Mouse (Mus musculus): Measurements from ENCODE around the gene Tfcp2. TPM values are rescaled to one million over a fixed set of nuclear protein-coding genes. Genes with fewer than 3 reads are reported as not detected.

The Tfcp2 gene
- total and polyA plus RNA-seq, 3 experiments, result 20.4 to 21.5 TPM; not detected in 1

GRCm38 (mm10) chr15:100452486-100452885, 99.3 kb downstream of the Tfcp2 start (continued):
- TF ChIP-seq ZMIZ1 (IDR thresholded peaks at IDR 0.05; ENCODE audit: low read depth, low read length) (no peak), NELFE (IDR thresholded peaks at IDR 0.05; ENCODE audit: low read depth, low read length) (no peak), POLR2A (IDR thresholded peaks at IDR 0.05; ENCODE audit: control insufficient read depth in 1 of 2, insufficient read depth in 1 of 2, low read depth in 1 of 2, low read length in 2 of 2, poor library complexity in 1 of 2) (no peak)

- peaks cover 0 to 2% of the 10 kb centered on the region in 2 experiments; a peak in 1 of 4 replicates for H3K4me1 ChIP-seq (ENCODE audit: control insufficient read depth in 1 of 2, insufficient read depth in 2 of 2, low read length in 2 of 2)
- TF ChIP-seq POLR2AphosphoS5 (IDR thresholded peaks at IDR 0.05; ENCODE audit: borderline replicate concordance, low read depth, low read length) (no peak), ZMIZ1 (IDR thresholded peaks at IDR 0.05; ENCODE audit: low read depth, low read length) (no peak), SIN3A (IDR thresholded peaks at IDR 0.05; ENCODE audit: low read length) (no peak), NRF1 (IDR thresholded peaks at IDR 0.05; ENCODE audit: insufficient read depth, low read depth, low read length, poor library complexity, severe bottlenecking) (no peak)
- no peaks in the 10 kb centered on the region for H3K9me3 ChIP-seq (replicated peaks; ENCODE audit: insufficient read depth, low read length)
- H3K27ac ChIP-seq (ENCODE audit: control insufficient read depth, low read depth, low read length), result no peak overlapping the region
- no peaks in the 10 kb centered on the region for H3K79me2 ChIP-seq (ENCODE audit: control insufficient read depth, insufficient read depth, low read length, poor library complexity)
- H3K36me3 ChIP-seq (ENCODE audit: control insufficient read depth in 1 of 2, insufficient read depth in 2 of 2, low read length in 2 of 2), result peaks cover 0 to 5% of the 10 kb centered on the region in 2 experiments; a peak in 2 of 4 replicates
- DNase-seq (ENCODE audit: low read depth, low spot score), result no peak
- H3K4me3 ChIP-seq (ENCODE audit: control insufficient read depth in 1 of 2, insufficient read depth in 1 of 2, low read depth in 2 of 2, low read length in 2 of 2), result no peak overlapping the region
- H3K9ac ChIP-seq (ENCODE audit: control insufficient read depth, low read depth, low read length, poor library complexity, severe bottlenecking), result no peak overlapping the region
- H3K27me3 ChIP-seq (ENCODE audit: control insufficient read depth in 1 of 2, insufficient read depth in 2 of 2, low read length in 2 of 2), result no peaks in the 10 kb centered on the region; a peak in 1 of 4 replicates
Measured at GRCm38 (mm10) chr15:100451245-100451644, 100.6 kb downstream of the Tfcp2 start.

DNA sequence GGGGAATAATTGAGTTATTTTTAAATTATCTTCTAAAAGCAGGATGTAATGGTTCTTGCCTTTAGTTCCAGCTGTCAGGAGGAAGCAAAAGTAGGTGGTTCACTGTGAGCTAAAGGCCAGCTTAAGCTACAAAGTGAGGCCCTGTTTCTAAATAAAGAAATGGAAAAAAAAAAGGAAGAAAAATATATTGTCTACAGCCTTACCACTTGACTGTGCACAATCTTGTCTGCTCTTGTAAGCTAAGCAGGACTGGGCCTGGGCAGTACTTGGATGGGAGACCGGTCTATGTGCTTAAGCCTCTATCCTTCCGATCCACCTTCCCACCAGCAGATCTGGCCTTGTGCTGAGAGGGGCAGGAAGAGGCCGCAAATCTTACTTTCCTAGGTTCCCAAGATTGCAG, 102.3 kb downstream of the Tfcp2 start:
- no peak for DNase-seq (ENCODE audit: low read depth, low spot score)
- no peaks in the 10 kb centered on the region for H3K9me3 ChIP-seq (replicated peaks; ENCODE audit: insufficient read depth, low read length)
- no peak overlapping the region for H3K9ac ChIP-seq (ENCODE audit: control insufficient read depth, low read depth, low read length, poor library complexity, severe bottlenecking)
- peaks cover 0 to 2% of the 10 kb centered on the region in 2 experiments; a peak in 1 of 4 replicates for H3K4me1 ChIP-seq (ENCODE audit: control insufficient read depth in 1 of 2, insufficient read depth in 2 of 2, low read length in 2 of 2)
- peaks cover 0 to 5% of the 10 kb centered on the region in 2 experiments; a peak in 2 of 4 replicates for H3K36me3 ChIP-seq (ENCODE audit: control insufficient read depth in 1 of 2, insufficient read depth in 2 of 2, low read length in 2 of 2)
- no peaks in the 10 kb centered on the region; a peak in 1 of 4 replicates for H3K27me3 ChIP-seq (ENCODE audit: control insufficient read depth in 1 of 2, insufficient read depth in 2 of 2, low read length in 2 of 2)
- TF ChIP-seq SMC3 (IDR thresholded peaks at IDR 0.05; ENCODE audit: low read depth, low read length), result no peak
- TF ChIP-seq MAFK (IDR thresholded peaks at IDR 0.05; ENCODE audit: borderline replicate concordance, low read depth, low read length), result no peak
- no peak for TF ChIP-seq USF2 (IDR thresholded peaks at IDR 0.05; ENCODE audit: borderline replicate concordance in 1 of 2, insufficient read depth in 1 of 2, low read depth in 1 of 2, low read length in 2 of 2)
- no peak for TF ChIP-seq MEF2A (IDR thresholded peaks at IDR 0.05; ENCODE audit: extremely low read depth, insufficient replicate concordance, low read depth, low read length, poor library complexity, severe bottlenecking)
- TF ChIP-seq MYB (IDR thresholded peaks at IDR 0.05; ENCODE audit: low read depth, low read length), result no peak
- no peak for TF ChIP-seq POLR2A (IDR thresholded peaks at IDR 0.05; ENCODE audit: control insufficient read depth in 1 of 2, insufficient read depth in 1 of 2, low read depth in 1 of 2, low read length in 2 of 2, poor library complexity in 1 of 2)
- TF ChIP-seq GABPA (IDR thresholded peaks at IDR 0.05; ENCODE audit: low read depth, low read length), result no peak
- no peak for TF ChIP-seq MAX (IDR thresholded peaks at IDR 0.05; ENCODE audit: low read length)
- peak; percentile 26; the same call in 1 of the 2 replicates for TF ChIP-seq ZNF384 (IDR thresholded peaks at IDR 0.05; ENCODE audit: low read depth, low read length)
- TF ChIP-seq USF1 (IDR thresholded peaks at IDR 0.05; ENCODE audit: low read depth, low read length), result no peak
- no peak for TF ChIP-seq SIN3A (IDR thresholded peaks at IDR 0.05; ENCODE audit: low read length)
- no peak for TF ChIP-seq EP300 (IDR thresholded peaks at IDR 0.05; ENCODE audit: low read depth in 1 of 2, low read length in 2 of 2)
- TF ChIP-seq TBP (IDR thresholded peaks at IDR 0.05; ENCODE audit: low read depth, low read length), result peak; percentile 75
- no peak for TF ChIP-seq MAZ (IDR thresholded peaks at IDR 0.05; ENCODE audit: low read depth, low read length)
- no peak for TF ChIP-seq CTCF (IDR thresholded peaks at IDR 0.05 in 2 of 3, conservative IDR thresholded peaks at IDR 0.05 in 1 of 3; ENCODE audit: control insufficient read depth in 1 of 3, insufficient read depth in 1 of 3, low read depth in 2 of 3, low read length in 3 of 3, poor library complexity in 1 of 3, severe bottlenecking in 1 of 3)
- no peaks in the 10 kb centered on the region for H3K79me2 ChIP-seq (ENCODE audit: control insufficient read depth, insufficient read depth, low read length, poor library complexity)
- no peak overlapping the region for H3K27ac ChIP-seq (ENCODE audit: control insufficient read depth, low read depth, low read length)
- H3K4me3 ChIP-seq (ENCODE audit: control insufficient read depth in 1 of 2, insufficient read depth in 1 of 2, low read depth in 2 of 2, low read length in 2 of 2), result no peak overlapping the region
